Mouse (Mus musculus): ENCODE measurements at regions not wholly inside any gene's neighbourhood (a gene's known extent, or its start where the extent isn't known, plus 50 kb on each side); places are given as distances from the start of the nearest gene placed in this dataset.

DNA sequence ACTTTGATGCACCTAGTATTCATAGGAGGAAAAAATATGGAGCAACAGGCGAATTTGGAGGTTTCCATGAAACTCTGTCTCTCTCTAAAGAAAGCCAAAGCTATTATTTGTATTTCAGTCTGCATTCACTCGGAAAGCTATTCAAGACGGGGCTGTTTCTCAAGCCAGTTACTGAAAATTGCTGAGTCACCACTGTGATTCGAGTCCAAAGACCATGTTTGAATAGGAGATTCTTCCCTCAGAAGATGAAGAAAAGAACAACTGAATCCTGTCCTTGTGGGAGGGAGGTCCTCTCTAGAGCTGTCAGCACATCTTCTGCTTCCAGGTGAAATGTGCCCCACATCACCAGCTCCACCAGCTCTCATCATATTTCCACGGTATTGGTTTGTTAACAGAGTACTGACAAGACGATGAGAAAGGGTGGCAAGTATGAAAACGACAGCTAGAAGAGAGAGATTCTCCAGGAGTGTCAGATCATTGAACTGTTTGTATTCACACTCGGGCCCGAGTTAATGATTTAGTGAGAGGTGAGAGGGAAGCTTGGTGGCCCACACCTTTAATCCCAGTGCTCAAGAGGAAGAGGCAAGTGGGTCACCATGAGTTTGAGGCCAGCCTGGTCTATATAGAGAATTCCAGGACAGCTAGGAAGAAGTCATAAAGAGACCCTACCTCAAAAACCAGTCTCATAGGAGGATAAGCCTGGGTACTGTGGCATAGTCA lies 335.3 kb downstream of the Sox9 start:
- TF ChIP-seq CTCF (IDR thresholded peaks at IDR 0.05; ENCODE audit: low read depth, low read length): no peak
- TF ChIP-seq POLR2A (IDR thresholded peaks at IDR 0.05; ENCODE audit: extremely low read depth, insufficient read depth, low read length): no peak
